Mouse (Mus musculus): ENCODE measurements around the gene Sptan1.

Gene Sptan1

DNA sequence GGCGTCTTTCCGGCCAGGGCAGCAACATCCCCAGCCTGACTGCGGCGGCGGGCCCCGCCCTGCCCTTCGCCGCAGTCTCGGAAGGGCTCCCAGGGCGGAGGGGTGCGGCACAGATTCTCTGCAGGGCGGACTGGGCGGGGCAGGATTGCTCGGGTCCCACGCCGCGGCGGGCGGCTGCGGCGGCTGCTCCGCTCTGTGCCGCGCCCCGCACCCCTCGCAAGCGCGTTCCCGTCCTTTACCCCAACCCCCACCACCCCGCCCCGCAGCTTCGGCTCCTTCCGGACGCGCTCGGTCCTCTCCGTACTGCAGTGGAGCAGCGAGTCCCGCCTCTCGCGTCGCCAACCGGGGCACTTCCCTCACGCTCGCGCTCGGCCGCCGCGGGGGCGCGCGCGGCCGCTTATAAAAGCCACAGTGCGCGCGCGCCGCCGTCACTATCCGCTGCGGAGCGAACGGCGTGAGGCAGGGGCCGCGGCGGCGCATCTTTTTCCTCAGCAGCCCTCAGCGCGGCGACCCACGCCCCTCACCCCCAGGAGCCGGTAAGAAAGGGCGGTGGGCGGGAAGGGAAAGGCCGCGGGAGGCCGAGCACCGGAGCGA, at the start of gene Sptan1:
TSS of gene Sptan1 (plus strand) at position 311 of the 594 bp plus-strand sequence.
- peak; percentile 93 for DNase-seq

DNA sequence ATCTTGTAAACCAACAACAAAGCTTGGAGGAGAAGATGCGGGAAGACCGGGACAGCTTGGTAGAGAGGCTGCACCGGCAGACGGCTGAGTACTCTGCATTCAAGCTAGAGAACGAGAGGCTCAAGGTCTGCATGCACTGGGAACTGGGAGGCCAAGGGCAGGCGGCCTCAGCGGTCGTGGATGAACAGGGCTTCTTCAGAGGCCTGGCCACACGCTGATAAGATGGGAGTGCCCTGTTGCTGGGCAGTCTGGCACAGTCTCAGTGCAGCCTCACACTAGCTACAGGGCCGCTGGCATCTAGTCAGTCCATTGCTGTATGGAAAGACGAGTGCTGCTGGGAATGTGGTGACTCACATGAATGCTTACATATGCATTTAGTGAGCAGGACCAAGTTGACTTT, 47.7 kb upstream of the Sptan1 start:
- DNase-seq, result no peak

DNA sequence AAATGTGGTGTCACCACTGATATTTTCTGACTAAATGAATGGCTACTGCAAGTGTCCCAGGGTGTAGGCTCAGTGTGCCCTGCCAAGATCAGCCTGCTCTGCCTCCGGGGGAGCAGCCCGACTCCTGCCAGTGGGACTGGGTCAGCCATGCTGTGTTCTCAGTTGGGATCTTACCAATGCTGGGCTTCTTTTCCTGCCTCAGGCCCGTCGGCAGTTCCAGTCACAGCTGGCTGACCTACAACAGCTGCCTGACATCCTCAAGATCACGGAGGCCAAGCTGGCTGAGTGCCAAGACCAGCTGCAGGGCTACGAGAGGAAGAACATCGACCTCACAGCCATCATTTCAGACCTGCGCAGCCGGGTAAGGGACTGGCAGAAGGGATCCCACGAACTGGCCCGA, 43.3 kb upstream of the Sptan1 start:
- peak; percentile 71 for DNase-seq

DNA sequence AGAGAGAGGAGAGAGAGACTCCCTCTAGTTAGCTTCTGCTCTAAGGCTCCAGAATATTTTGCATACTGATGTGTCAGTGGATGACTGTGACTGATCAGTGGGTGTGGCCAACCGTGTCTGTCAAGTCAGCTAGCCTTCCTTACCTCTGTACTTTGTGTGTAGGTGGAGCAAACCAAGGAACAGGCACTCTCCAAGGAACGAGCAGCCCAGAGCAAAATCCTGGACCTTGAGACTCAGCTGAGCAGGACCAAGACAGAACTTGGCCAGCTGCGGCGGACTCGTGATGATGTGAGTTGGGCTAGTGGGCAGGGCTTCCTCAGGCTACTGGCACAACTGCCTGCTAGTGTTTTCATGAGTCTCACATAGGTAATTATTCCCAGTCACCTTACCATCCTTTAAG, 38.8 kb upstream of the Sptan1 start:
- DNase-seq, result peak; percentile 92

DNA sequence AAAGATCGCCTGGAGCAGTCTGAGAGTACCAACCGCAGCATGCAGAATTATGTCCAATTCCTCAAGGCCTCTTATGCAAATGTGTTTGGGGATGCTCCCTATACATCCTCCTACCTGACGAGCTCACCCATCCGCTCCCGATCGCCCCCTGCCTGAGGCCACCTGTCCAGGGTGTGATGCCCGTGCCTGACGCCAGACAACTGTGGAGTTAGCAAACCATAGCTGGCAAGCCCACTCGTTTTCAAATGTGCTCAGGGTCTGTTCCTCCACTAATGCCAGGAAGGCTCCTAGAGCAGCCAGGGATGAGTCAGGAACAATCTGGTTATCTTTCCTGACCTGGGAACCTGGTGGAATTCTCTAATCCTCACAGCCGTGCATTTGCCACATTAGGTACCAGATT, 34.9 kb upstream of the Sptan1 start:
- no peak for DNase-seq

DNA sequence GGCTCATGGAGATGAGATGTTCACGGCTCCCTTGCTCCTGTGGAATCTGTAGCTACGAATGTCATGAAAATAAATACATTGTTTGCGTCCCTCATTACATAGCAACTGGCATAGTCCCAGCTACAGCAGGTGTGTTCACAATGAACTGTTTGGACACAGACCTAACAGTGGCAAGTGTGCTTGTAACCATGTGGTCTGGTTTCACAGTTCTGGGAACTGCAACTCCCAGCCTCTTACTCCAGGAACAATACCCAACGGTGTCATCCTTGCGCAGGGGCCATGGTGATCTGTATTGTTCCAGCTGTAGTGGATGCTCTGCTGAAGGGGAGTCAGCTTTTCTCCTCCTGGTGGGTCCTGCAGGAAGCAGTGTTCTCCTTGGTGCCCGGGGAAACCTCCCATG, 34.2 kb upstream of the Sptan1 start:
- DNase-seq, result no peak

DNA sequence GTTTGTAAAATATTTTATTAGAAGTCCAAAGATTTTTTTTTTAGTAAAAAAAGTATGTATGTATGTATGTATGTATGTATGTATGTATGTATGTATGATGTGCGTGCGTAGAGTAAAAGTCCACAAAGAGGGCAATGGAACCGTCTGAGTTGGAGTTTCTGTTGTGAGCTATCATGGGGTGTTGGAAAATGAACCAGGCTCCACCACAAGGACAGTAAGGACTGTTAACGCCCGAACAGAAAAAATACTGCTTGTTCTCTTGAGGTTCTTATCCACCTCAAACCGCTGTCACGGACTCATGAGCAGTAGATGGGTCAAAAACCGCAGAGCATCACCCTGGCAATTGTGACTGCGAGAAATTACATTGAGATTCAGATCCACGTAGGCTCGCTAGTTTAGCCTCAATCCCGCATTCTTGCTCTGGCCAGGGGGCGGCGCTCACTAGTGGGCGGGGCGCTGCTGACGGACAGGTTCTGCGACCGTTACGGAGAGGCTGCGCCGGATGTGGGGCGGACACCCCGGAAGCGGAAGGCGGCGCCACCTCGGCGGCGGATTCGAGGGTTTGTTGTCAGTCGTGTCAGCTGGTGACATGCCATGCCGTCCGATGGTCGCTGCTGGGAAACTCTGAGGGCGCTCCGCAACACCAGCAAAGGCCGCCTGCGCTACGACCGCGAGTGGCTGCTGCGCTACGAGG, 30.3 kb upstream of the Sptan1 start, which contains the start of gene Gle1:
TSS of gene Gle1 (plus strand) at position 521 of the 694 bp plus-strand sequence.
- peak; percentile 95 for DNase-seq

DNA sequence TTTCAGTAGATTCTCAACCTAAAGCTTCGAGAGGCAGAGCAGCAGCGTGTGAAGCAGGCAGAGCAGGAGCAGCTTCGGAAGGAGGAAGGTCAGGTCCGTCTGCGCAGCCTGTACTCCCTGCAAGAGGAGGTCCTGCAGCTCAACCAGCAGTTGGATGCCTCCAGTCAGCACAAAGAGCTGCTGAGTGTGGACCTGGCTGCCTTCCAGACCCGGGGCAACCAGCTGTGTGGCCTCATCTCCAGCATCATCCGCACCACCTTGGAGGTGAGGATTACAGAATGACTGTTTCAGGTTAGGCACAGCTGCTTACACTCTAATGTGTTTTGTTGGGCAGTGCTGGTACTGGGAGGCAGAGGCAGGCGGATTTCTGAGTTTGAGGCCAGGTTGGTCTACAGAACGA, 25.3 kb upstream of the Sptan1 start:
- no peak for DNase-seq

DNA sequence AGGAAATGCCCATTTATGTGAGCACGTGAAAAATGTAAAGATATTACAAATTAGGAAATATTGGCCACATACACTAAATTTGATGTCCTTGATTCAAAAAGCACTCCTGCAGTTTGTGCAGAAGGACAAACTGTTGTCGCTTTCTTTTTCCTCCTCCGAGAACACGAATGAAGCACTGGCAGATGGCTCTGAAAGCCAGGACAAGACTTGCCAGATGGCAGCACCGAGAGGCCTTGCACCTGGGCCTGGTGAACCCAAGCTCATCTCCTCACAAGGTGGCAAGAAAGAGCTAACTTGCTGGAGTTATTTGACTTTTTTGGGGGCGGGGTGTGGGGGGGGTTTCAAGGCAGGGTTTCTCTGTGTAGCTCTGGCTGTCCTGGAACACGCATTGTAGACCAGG, 24.5 kb upstream of the Sptan1 start:
- DNase-seq, result no peak

DNA sequence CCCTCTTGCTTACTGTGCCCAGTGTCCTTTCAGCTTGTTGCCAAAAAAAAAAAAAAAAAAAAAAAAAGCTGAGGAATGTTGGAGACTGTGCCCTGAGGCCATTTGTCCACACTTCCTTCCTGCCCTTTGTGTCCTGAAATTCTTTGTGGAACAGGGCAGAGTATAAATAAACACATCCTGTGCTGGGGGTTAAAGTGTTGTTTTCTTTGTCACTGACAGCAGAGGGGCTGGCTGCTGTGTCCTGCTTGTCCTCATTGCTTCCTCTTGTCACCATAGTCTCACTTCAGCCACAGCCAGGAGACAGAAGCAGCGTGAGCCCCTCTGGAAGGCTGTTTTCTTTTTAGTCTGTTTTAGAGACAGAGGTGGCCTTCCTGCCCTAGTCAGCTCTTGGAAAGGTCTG, 20.6 kb upstream of the Sptan1 start:
- DNase-seq, result peak; percentile 82

DNA sequence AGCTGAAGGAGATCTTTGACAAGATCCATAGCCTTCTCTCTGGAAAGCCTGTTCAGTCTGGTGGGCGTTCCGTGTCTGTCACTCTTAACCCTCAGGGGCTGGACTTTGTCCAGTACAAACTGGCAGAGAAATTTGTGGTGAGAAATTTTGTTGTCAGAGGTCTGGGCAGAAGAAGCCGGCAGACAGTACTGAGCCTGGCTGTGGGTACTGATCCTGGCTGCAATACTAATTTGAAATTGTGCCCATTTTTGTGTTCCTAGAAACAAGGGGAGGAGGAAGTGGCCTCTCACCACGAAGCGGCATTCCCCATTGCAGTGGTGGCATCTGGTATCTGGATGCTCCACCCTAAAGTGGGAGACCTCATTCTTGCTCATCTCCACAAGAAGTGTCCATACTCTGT, 16.5 kb upstream of the Sptan1 start:
- DNase-seq, result no peak

DNA sequence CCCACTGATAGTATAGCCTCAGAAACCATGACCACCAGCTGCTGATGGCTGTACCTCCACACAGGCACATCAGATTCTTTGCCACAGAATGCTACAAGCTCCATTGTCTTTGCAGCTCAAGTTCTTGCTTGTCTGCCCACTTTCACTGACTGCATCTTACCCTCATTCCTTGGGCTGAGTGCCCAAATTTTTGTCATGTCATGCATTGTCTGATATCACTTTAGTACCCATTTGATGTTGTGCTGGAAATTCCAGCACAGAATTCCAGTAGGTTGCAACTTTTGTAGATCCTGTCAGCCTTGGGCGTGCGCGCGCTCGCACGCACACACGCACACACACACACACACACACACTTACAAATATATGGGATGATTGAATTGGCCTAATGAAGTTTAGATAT, 4.1 kb upstream of the Sptan1 start:
- DNase-seq, result no peak

DNA sequence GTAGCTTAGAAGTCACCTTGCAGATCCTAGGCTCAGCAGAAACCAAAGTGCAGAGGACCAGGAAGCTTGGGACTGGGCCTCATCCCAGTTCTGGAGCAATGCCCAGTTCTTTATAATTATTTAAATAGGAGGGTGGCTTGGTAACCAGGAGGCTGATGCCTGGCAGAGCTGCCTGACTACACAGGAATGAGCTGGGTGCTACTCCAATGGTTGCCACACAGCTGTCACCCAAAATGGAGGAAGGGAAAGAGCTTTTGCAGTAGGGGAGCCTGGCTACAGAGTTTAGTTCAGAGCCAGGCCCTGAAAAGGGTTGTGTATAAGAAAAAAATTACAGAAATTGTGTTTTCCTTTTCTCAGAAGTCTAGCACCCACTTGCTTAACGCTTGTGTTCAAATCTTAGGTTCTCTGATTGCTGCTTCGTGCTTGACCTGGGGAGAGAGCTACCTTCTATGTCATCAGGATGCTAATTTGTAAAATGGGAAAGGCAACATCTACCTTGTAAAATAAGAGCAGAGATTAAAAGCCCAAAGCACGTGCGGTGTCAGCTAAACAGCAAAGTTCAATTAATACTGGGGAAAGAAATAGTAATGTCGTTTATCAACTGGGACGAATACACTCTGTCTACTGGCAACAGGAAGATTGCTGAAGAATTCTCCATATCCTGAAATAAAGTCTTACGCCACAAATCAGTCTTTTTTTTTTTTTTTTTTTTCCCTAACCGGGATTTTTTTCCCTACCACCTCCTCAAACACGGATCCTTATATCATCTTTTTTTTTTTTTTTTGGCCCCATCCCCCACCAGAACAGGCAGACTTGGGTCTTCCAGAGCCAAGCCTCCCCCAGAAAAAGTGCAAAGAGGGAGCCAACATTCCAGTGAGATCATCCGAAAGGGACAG, 758 bp upstream of the Sptan1 start:
- peak; percentile 84 for DNase-seq

DNA sequence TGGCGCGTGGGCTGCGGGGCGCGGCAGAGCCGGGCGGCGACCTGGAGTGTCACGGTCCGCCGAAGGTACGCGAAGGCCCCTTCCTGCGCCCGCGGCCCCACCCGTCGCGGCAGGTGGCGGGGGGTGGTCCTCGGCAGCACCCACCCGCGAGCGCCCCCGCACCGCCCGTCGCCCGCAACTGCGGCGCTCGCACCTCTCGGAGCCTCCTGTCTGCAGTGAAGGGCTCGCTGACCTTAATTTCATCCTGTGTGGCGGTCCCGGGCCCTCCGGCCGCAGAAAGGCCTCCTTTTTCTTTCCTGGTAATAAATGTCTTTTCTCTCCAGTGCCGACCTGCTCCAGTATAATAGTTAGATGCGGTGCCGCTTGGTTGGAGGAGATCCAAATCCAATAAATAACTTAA, 546 bp downstream of the Sptan1 start:
- DNase-seq, result peak; percentile 48

DNA sequence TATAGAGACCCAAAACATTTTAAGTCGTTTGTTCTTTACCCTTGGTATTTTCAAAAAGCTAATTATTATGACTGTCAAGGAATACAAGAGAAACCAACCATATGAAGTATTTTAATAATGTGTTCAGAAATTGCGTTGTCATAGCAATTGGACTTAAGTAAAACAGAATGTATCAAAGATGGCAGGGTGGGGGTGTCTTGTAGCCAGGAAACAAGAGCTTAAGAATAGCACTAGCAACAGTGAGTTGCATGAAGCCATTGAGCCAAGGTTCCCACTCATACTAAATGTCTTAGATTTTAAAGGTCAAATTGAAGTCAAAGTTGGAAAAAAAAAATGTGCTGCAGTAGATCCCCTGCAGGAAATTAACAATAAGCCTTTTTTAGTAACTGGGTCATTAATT, 1.5 kb downstream of the Sptan1 start:
- DNase-seq, result no peak

DNA sequence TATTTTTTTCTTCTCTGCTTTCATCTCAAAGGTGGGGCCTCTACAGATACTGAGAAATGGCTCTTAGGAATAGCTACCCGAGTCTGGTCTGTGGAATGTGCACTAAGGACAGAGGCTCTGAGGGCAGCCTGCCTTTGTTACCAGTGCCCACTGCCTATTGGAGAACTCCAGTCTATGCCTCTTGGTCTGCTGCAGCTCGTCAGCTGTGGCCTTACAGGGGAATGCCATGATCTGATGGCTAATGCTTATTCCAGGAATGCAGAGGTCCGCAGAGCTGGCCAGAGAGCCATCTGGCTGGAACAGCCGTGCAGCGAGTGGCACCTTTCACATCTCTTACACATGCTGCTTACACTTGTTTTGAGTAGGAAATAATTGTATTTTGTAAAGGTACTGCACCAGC, 2.4 kb downstream of the Sptan1 start:
- peak; percentile 44 for DNase-seq

DNA sequence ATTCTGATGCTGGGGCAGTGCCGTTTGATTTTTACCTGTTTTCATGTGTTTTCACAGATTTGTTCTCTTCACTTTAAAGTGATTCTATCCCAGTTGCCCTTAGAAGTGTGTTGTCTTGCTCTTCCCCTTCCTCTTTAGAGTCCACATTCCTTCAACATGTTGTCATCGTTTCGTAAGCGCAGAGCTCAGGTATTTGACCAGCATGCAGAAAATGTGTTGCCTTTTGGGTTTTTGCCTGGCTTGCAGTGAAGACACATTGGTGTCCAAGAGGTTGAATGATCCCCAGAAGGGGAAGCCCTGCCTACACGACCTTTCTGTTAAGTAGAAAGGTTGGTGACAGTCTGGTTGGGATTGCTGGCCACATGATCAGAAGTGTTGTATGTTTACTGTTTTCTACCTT, 3.3 kb downstream of the Sptan1 start:
- DNase-seq, result peak; percentile 66

DNA sequence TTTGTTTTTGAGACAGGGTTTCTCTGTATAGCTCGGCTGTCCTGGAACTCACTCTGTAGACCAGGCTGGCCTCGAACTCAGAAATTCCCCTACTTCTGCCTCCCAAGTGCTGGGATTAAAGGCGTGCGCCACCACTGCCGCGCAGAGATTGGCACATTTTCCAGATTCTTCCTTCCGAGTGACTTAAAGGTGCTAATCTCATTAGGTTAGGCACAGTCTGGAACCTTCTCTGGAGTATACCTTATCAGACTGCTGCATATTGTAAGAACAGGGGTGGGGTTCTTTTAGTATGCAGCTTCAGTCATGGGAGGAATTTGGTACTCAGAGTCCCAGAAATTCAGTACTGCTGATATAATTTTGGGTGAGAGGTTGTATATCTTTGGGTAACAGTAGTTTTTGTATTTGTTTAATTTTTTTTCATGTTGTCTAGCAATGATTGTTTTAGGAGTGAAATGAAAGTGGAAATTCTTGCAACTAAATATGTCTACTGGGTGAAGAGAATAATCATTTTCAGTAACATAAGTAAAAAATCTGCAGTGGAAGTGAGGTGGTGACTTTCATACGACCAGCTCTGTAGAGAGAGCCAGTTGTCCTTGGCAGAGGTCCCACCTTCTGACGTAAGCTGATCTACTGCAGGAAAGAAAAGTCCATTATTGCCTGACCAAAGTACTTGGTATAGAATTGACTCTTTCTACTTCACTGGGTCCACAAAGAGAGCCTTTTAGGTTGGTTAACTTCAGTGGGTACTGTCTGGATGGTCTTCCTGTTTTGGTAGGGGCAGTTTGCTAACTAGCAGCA, 6.7 kb downstream of the Sptan1 start:
- peak; percentile 78 for DNase-seq

DNA sequence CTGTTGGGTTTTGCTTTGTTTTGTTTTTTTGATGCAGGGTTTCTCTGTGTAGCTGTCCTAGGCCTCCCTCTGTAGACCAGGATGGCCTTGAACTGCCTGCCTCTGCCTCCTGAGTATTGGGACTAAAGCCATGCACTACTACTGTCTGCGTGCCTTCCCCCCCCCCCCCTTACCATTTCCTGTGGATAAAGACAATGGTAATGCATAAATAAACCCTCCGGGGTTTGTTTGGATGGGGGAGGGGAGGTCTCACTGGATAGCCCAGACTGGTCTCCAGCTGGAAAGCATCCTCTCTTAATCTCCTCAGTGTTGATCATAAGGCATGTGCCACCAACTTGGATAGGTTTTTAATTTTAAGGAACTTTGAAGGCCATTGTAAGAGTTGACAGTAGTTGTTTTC, 8.2 kb downstream of the Sptan1 start:
- no peak for DNase-seq

DNA sequence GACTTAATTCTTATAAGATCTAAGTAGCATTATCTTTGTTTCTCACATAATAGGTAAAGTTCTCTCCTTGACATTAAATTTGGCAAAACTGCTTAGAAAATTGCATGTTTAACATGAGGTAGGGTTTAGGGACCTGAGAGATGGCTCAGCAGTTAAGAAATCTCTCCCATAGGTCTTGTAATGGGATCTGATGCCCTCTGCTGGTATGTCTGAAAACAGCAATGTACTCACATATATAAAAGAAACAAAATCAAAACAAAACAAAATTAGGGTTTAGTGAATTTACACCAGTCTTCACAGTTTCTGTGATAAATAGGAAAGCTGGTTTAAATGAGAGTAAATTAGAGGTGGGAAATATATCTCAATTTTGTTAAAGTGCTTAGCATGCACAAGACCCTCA, 11.9 kb downstream of the Sptan1 start:
- DNase-seq, result no peak

DNA sequence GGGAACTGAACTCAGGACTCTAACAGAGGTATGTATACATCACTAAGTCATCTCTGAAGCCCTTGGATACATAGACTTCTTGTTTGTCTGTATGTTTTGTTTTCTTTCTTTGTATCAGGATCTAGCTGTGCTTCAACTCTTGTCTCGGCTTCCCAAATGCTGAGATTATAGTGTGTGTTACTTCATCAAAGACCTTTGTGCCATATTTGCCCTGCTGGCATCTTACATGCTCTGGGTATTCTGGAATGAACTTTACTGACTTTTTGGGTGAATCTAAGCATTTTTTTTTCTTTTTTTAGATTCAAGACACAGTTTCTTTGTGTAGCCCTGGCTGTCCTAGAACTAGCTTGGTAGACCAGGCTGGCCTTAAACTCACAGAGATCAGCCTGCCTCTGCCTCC, 15.3 kb downstream of the Sptan1 start:
- DNase-seq, result no peak

DNA sequence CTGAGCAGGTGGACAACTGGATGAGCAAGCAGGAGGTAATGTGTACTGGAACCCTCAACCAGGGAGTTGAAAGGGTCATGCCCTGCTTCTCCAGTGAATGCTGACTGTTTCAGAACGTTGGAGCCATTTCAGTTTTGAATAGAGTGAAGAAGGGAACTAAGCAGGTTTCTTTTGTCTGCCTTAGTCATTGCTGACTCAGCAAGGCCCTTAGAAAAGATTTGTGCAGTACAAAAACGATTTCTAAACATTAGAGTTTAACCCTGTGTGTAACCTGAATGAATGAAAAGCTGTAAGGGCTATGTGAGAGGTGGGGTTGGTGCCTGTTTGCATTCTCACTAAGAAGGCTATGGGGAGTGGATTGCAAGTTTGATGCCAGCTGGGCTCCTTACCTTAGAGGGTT, 26.6 kb downstream of the Sptan1 start:
- no peak for DNase-seq

DNA sequence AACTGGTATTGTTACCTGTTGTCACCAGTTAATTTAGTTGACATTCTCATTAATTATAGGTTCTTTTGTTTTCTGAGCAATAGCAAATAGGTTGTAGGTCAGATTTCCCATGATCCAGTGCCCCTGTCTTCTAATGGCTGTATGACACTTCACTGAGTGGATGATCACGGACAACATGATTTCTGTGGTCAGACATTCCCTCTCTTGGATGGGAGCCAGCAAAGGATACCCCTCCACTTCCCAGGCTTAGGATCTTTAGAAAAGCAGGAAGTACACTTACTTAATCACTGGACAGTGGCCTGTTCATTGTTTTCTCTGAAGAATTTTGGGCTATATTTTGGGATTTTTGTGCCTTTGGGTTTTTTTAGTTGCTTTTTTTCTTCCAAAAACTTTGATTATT, 43.7 kb downstream of the Sptan1 start:
- no peak for DNase-seq
